Mouse (Mus musculus): Measurements from ENCODE around the gene Kcnq1. TPM values are rescaled to one million over a fixed set of nuclear protein-coding genes. Genes with fewer than 3 reads are reported as not detected.

The Kcnq1 gene
- polyA plus RNA-seq, 1 experiment from 2014 or later: 1.0 TPM

DNA sequence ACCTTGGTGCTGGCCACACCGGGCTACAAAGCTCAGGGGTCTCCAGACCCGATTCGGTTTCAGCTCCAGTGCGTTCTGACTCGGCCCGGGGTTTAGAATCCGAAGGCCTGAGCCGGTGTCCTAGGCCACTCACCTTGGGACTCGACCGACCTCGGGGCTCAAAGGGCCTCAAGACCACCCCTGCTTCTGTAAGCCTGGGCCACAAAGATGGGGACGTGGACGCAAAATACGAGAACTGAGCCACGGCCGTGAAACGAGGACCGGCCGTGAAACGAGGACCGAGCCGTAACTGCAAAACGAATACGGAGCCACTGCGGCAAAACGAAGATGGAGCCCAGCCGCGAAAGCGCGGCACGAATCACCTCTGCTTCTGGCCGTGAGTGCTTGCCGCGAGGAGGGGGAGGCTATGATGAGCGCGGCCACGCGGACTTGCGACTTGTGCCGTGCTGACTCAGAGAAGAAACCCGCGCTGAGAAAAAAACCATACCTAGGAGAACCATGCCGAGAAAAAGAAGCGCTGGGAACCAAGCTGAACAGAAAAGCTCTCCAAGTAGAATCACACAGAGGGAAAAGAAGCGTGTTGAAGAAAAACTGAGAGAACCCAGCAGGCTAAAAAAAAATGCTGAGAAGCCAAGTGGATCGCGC lies 189.3 kb downstream of the Kcnq1 start:
- 55% methylated on average over 47 of the region's 47 CpGs for WGBS
- Histone ChIP-seq H3K4me1 (peaks cover 35% of the 10 kb centered on the region), H3K4me3 (peak overlapping the region; percentile 68), H3K9me3 (peaks cover 22% of the 10 kb centered on the region), H3K27me3 (replicated peaks; ENCODE audit: low read depth, poor library complexity, severe bottlenecking) (no peaks in the 10 kb centered on the region), H3K36me3 (replicated peaks) (peaks cover 19% of the 10 kb centered on the region), H3K27ac (replicated peaks) (peak overlapping the region; percentile 86)
- DNase-seq (ENCODE audit: low spot score): peak; percentile 56

GRCm38 (mm10) chr7:143296001-143296379 lies 189.8 kb downstream of the Kcnq1 start:
- peaks cover 15% of the 10 kb centered on the region for H3K36me3 ChIP-seq (replicated peaks)
- H3K4me3 ChIP-seq: peak overlapping the region; percentile 68
- peak overlapping the region; percentile 86 for H3K27ac ChIP-seq (replicated peaks)
- peaks cover 22% of the 10 kb centered on the region for H3K9me3 ChIP-seq
- DNase-seq (ENCODE audit: low spot score): no peak
- 44% methylated on average over 20 of the region's 20 CpGs for WGBS
- H3K4me1 ChIP-seq: peaks cover 39% of the 10 kb centered on the region
- H3K27me3 ChIP-seq (replicated peaks; ENCODE audit: low read depth, poor library complexity, severe bottlenecking): no peaks in the 10 kb centered on the region

DNA sequence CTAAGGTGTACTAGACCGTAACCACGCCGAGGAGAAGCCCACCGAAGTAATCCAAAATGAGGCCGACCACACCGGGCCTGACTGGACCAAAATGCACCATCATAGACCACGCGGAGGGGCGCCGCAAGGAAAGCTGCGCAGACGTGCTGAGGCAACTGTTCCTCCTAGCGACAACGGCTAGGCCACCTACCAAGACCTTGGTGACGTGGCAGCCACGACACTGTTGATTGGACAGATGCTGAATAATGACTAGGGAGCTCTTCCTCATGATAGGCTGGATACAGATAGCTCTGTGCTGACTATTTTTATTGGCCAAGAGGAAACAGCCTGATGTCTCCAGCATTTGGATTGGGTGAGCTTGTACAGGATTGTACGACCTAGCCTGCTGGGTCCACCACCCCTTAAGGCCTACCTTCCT lies 190.2 kb downstream of the Kcnq1 start:
- Histone ChIP-seq H3K9me3 (peaks cover 22% of the 10 kb centered on the region), H3K27me3 (replicated peaks; ENCODE audit: low read depth, poor library complexity, severe bottlenecking) (no peaks in the 10 kb centered on the region), H3K4me1 (peaks cover 40% of the 10 kb centered on the region), H3K36me3 (replicated peaks) (peaks cover 11% of the 10 kb centered on the region), H3K4me3 (peak overlapping the region; percentile 68), H3K27ac (replicated peaks) (peak overlapping the region; percentile 86)
- DNase-seq (ENCODE audit: low spot score): peak; percentile 89
- WGBS: 44% methylated on average over 17 of the region's 17 CpGs

- Histone ChIP-seq H3K27me3 (replicated peaks; ENCODE audit: low read depth, poor library complexity, severe bottlenecking) (no peaks in the 10 kb centered on the region), H3K36me3 (replicated peaks) (0 out of 2 replicates have a peak, but pooled peaks cover 5% of the 10 kb centered on the region), H3K27ac (replicated peaks) (peak overlapping the region; percentile 82), H3K4me1 (peaks cover 35% of the 10 kb centered on the region), H3K9me3 (peaks cover 16% of the 10 kb centered on the region), H3K4me3 (no peak overlapping the region)
- DNase-seq (ENCODE audit: low spot score): peak; percentile 69
- 36% methylated on average over 7 of the region's 7 CpGs for WGBS
Measured at GRCm38 (mm10) chr7:143300037-143300436, 193.9 kb downstream of the Kcnq1 start.

- H3K4me3 ChIP-seq: no peak overlapping the region
- 88% methylated on average over 3 of the region's 3 CpGs for WGBS
- peaks cover 10% of the 10 kb centered on the region for H3K9me3 ChIP-seq
- H3K27me3 ChIP-seq (replicated peaks; ENCODE audit: low read depth, poor library complexity, severe bottlenecking): no peaks in the 10 kb centered on the region
- H3K4me1 ChIP-seq: peaks cover 41% of the 10 kb centered on the region
- H3K27ac ChIP-seq (replicated peaks): peak overlapping the region; percentile 82
- DNase-seq (ENCODE audit: low spot score): no peak
- no peaks in the 10 kb centered on the region for H3K36me3 ChIP-seq (replicated peaks)
Measured at GRCm38 (mm10) chr7:143300681-143301080, 194.5 kb downstream of the Kcnq1 start.

- Histone ChIP-seq H3K27me3 (replicated peaks; ENCODE audit: low read depth, poor library complexity, severe bottlenecking) (no peaks in the 10 kb centered on the region), H3K4me1 (peaks cover 46% of the 10 kb centered on the region), H3K27ac (replicated peaks) (0 out of 2 replicates have a peak overlapping the region, but pooled peaks have one; percentile 21), H3K4me3 (no peak overlapping the region), H3K9me3 (no peaks in the 10 kb centered on the region), H3K36me3 (replicated peaks) (no peaks in the 10 kb centered on the region)
- no peak for DNase-seq (ENCODE audit: low spot score)
- WGBS: 90% methylated on average over 7 of the region's 7 CpGs
Measured at GRCm38 (mm10) chr7:143302156-143302555, 196.0 kb downstream of the Kcnq1 start.

- Histone ChIP-seq H3K9me3 (no peaks in the 10 kb centered on the region), H3K36me3 (replicated peaks) (no peaks in the 10 kb centered on the region), H3K27me3 (replicated peaks; ENCODE audit: low read depth, poor library complexity, severe bottlenecking) (no peaks in the 10 kb centered on the region), H3K4me3 (no peak overlapping the region), H3K27ac (replicated peaks) (0 out of 2 replicates have a peak overlapping the region, but pooled peaks have one; percentile 21), H3K4me1 (peaks cover 46% of the 10 kb centered on the region)
- DNase-seq (ENCODE audit: low spot score): no peak
- 76% methylated on average over 9 of the region's 9 CpGs for WGBS
Measured at GRCm38 (mm10) chr7:143302593-143303238, 196.6 kb downstream of the Kcnq1 start.

- Histone ChIP-seq H3K9me3 (no peaks in the 10 kb centered on the region), H3K36me3 (replicated peaks) (no peaks in the 10 kb centered on the region), H3K27me3 (replicated peaks; ENCODE audit: low read depth, poor library complexity, severe bottlenecking) (no peaks in the 10 kb centered on the region), H3K4me3 (no peak overlapping the region), H3K27ac (replicated peaks) (no peak overlapping the region), H3K4me1 (peaks cover 46% of the 10 kb centered on the region)
- WGBS: 91% methylated on average over 5 of the region's 5 CpGs
- DNase-seq (ENCODE audit: low spot score): no peak
Measured at GRCm38 (mm10) chr7:143303557-143303956, 197.4 kb downstream of the Kcnq1 start.

DNA sequence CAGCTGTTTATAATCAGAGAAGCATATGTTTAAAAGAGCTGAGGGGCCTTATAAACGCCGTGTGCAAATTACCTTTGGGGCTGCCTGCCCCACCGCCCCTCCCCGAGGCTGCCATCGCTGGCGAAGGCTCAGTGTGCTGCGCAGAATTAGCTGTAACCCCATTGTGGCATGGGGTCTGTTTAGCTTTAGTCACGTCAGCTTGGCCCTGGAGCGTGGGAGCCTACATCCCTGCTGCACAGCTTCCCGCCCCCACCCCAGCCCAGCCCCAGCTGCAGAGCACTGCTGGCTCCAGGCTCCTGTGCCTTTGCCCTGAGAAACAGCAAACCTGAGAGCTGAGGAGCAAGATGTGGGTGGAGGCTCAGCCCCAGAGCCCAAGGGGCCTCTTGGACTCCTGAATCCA lies 199.6 kb downstream of the Kcnq1 start:
- Histone ChIP-seq H3K36me3 (replicated peaks) (no peaks in the 10 kb centered on the region), H3K27ac (replicated peaks) (peak overlapping the region; percentile 36; the same call in 1 of the 2 replicates), H3K4me1 (peaks cover 47% of the 10 kb centered on the region), H3K9me3 (no peaks in the 10 kb centered on the region), H3K27me3 (replicated peaks; ENCODE audit: low read depth, poor library complexity, severe bottlenecking) (no peaks in the 10 kb centered on the region), H3K4me3 (no peak overlapping the region)
- peak; percentile 77 for DNase-seq (ENCODE audit: low spot score)
- 41% methylated on average over 10 of the region's 10 CpGs for WGBS

- 88% methylated on average over 1 of the region's 1 CpGs for WGBS
- no peaks in the 10 kb centered on the region for H3K36me3 ChIP-seq (replicated peaks)
Measured at GRCm38 (mm10) chr7:143308001-143308400, 201.8 kb downstream of the Kcnq1 start.

DNA sequence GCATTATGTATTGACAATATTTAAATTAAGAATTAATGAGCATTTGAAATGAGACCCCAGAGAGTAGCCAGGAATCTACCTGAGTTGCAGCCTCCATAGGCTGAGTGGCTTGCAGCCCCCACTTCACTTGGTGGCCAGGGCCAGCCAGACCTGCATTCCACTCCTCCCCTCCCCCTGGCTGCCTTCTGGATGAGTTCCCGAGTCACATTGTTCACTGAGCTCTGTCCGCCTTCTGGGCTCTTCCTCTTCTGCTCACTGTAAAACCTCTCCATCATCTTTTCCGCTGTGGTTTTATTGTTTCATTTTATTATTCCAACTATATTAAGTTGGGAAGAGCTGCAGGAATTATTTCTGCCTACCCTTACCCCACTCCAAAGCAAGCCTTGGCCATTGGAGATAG lies 204.1 kb downstream of the Kcnq1 start:
- no peaks in the 10 kb centered on the region for H3K36me3 ChIP-seq (replicated peaks)
- 58% methylated on average over 3 of the region's 3 CpGs for WGBS
- H3K27me3 ChIP-seq (replicated peaks; ENCODE audit: low read depth, poor library complexity, severe bottlenecking): 0 out of 2 replicates have a peak, but pooled peaks cover 12% of the 10 kb centered on the region
- H3K4me3 ChIP-seq: no peak overlapping the region
- peak; percentile 35 for DNase-seq (ENCODE audit: low spot score)
- H3K4me1 ChIP-seq: peaks cover 46% of the 10 kb centered on the region
- H3K9me3 ChIP-seq: no peaks in the 10 kb centered on the region
- peak overlapping the region; percentile 87 for H3K27ac ChIP-seq (replicated peaks)

More at GRCm38 (mm10) chr7:143308001-143308400, 201.8 kb downstream of the Kcnq1 start:
- Histone ChIP-seq H3K4me3 (no peak overlapping the region), H3K4me1 (peaks cover 41% of the 10 kb centered on the region), H3K9me3 (no peaks in the 10 kb centered on the region), H3K27ac (replicated peaks) (no peak overlapping the region), H3K27me3 (replicated peaks; ENCODE audit: low read depth, poor library complexity, severe bottlenecking) (0 out of 2 replicates have a peak, but pooled peaks cover 8% of the 10 kb centered on the region)
- DNase-seq (ENCODE audit: low spot score): no peak

DNA sequence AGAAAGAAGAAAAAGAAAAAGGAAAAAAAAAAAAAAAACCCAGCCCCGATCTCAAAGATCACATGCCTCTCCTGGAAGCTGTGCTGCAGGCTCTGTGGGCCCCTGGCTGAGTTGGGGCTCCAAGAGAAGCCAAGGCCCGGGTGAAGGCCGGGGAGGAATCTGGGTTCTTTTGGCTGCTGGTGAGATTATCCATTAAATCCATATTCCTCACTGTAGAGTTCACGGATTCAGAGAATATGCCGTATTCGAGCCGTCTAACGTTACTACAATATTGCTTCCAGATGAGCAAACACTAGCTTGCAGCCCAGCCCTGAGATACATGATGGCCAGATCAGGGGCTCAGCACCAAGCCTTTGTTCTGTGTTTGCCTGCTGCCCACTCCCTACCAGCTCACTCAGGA lies 204.7 kb downstream of the Kcnq1 start:
- peak; percentile 56 for DNase-seq (ENCODE audit: low spot score)
- Histone ChIP-seq H3K27ac (replicated peaks) (peak overlapping the region; percentile 87), H3K36me3 (replicated peaks) (no peaks in the 10 kb centered on the region), H3K27me3 (replicated peaks; ENCODE audit: low read depth, poor library complexity, severe bottlenecking) (0 out of 2 replicates have a peak, but pooled peaks cover 12% of the 10 kb centered on the region), H3K9me3 (no peaks in the 10 kb centered on the region), H3K4me3 (no peak overlapping the region), H3K4me1 (peaks cover 46% of the 10 kb centered on the region)
- whole genome bisulfite sequencing: 31% methylated on average over 8 of the region's 8 CpGs

- no peak for DNase-seq (ENCODE audit: low spot score)
- 90% methylated on average over 7 of the region's 7 CpGs for WGBS
- H3K4me1 ChIP-seq: peaks cover 43% of the 10 kb centered on the region
- H3K27ac ChIP-seq (replicated peaks): peak overlapping the region; percentile 87
- 0 out of 2 replicates have a peak, but pooled peaks cover 12% of the 10 kb centered on the region for H3K27me3 ChIP-seq (replicated peaks; ENCODE audit: low read depth, poor library complexity, severe bottlenecking)
- no peak overlapping the region for H3K4me3 ChIP-seq
- H3K36me3 ChIP-seq (replicated peaks): no peaks in the 10 kb centered on the region
- no peaks in the 10 kb centered on the region for H3K9me3 ChIP-seq
Measured at GRCm38 (mm10) chr7:143311471-143311870, 205.3 kb downstream of the Kcnq1 start.

All from embryonic facial prominence, embryonic 10.5 days (tissue).